22 mouse cellular contexts compared by ENCODE assay signal in genomic region chr2:130705178-130705577, GRCm38 (mm10). TPM values are rescaled to one million over a fixed set of nuclear protein-coding genes. Genes with fewer than 3 reads are reported as not detected.
DNase-seq lines count a peak whose midpoint lies in the region; ATAC-seq and TF ChIP-seq lines count a peak whose summit lies in the region.
"Had no signal": no experiment of that assay in that cellular context is flagged by ENCODE, and none has a peak within 500 bp of the region (broad histone marks: within the 10 kb centered on the region; RNA-seq: fewer than 3 reads in every experiment).

No protein-coding gene starts in this region.

- H3K4me1 ChIP-seq in heart, postnatal 0 days (ENCODE audit: control insufficient read depth, insufficient read depth), result peaks cover 7% of the 10 kb centered on the region; the same call in 1 of the 2 replicates
- H3K4me1 ChIP-seq in liver, embryonic 14.5 days (replicated peaks; ENCODE audit: control insufficient read depth in 2 of 2, insufficient read depth in 2 of 2, low read length in 1 of 2), result peaks cover 0 to 12% of the 10 kb centered on the region in 2 experiments; a peak in 2 of 4 replicates
- H3K4me1 ChIP-seq in liver, embryonic 11.5 days (replicated peaks; ENCODE audit: control insufficient read depth, insufficient read depth, low read length), result no peaks in the 10 kb centered on the region; the same call in 1 of the 2 replicates
- no peaks in the 10 kb centered on the region for H3K4me1 ChIP-seq in ES-Bruce4 (ENCODE audit: control insufficient read depth, insufficient read depth, low read length)
- no peaks in the 10 kb centered on the region for H3K4me1 ChIP-seq in stomach, postnatal 0 days (replicated peaks; ENCODE audit: control insufficient read depth, insufficient read depth)
- H3K4me1 ChIP-seq: midbrain, embryonic 15.5 days had no signal

- no peak for TF ChIP-seq POLR2A in ES-Bruce4 (IDR thresholded peaks at IDR 0.05; ENCODE audit: insufficient read depth, low read length)

- ATAC-seq in heart, postnatal 0 days (ENCODE audit: insufficient read depth, low read depth), result no peak
- ATAC-seq in liver, embryonic 14.5 days (ENCODE audit: insufficient read depth), result no peak
- ATAC-seq in liver, embryonic 11.5 days (replicated peaks; ENCODE audit: low FRiP score), result no peak
- ATAC-seq in stomach, postnatal 0 days (ENCODE audit: low FRiP score, low TSS enrichment), result no peak
- no peak for ATAC-seq in erythroblast, adult 5-6 weeks (replicated peaks; ENCODE audit: low FRiP score, poor library complexity, severe bottlenecking)

- 77% methylated on average over 6 of the region's 6 CpGs for WGBS in heart, postnatal 0 days
- WGBS in liver, embryonic 14.5 days (ENCODE audit: insufficient replicate concordance), result 58% methylated on average over 6 of the region's 6 CpGs
- 76% methylated on average over 6 of the region's 6 CpGs for WGBS in liver, embryonic 11.5 days
- 64% methylated on average over 6 of the region's 6 CpGs for WGBS in stomach, postnatal 0 days

- no peak for DNase-seq in heart, postnatal 0 days (ENCODE audit: low spot score)
- DNase-seq in heart, adult 11 months, result no peak
- DNase-seq in liver, embryonic 14.5 days (ENCODE audit: low read depth in 3 of 3, low spot score in 3 of 3), result no peak
- DNase-seq in liver, embryonic 11.5 days (ENCODE audit: low spot score), result no peak
- no peak for DNase-seq in stomach, postnatal 0 days (ENCODE audit: low spot score)
- DNase-seq: cerebellum, adult 8-10 months; kidney, adult 11 months; kidney, postnatal 25 days; layer of hippocampus, adult 9-11 months; right cerebral cortex, postnatal 14 days; spleen, adult 18-20 months; thymus, adult 18-20 months; thymus, postnatal 4 days had no signal

- H3K27ac ChIP-seq in heart, postnatal 0 days (ENCODE audit: low read depth), result no peak overlapping the region
- no peak overlapping the region for H3K27ac ChIP-seq in liver, embryonic 14.5 days
- no peak overlapping the region for H3K27ac ChIP-seq in liver, embryonic 11.5 days (ENCODE audit: low read depth, low read length)
- no peak overlapping the region for H3K27ac ChIP-seq in ES-Bruce4 (ENCODE audit: insufficient read depth, low read length)
- H3K27ac ChIP-seq in stomach, postnatal 0 days (replicated peaks), result no peak overlapping the region
- H3K27ac ChIP-seq: midbrain, embryonic 15.5 days; neural tube, embryonic 15.5 days had no signal

- H3K27me3 ChIP-seq in heart, postnatal 0 days (ENCODE audit: control insufficient read depth, insufficient read depth, low read length), result no peaks in the 10 kb centered on the region
- no peaks in the 10 kb centered on the region for H3K27me3 ChIP-seq in liver, embryonic 14.5 days (ENCODE audit: control insufficient read depth, insufficient read depth, low read length)
- H3K27me3 ChIP-seq in liver, embryonic 11.5 days (replicated peaks; ENCODE audit: control insufficient read depth, insufficient read depth, low read length), result no peaks in the 10 kb centered on the region
- H3K27me3 ChIP-seq in ES-Bruce4 (ENCODE audit: control insufficient read depth, insufficient read depth, low read length, poor library complexity, severe bottlenecking), result no peaks in the 10 kb centered on the region
- H3K27me3 ChIP-seq in stomach, postnatal 0 days (ENCODE audit: control insufficient read depth, insufficient read depth, low read length), result no peaks in the 10 kb centered on the region
- H3K27me3 ChIP-seq: midbrain, embryonic 15.5 days had no signal

- H3K36me3 ChIP-seq in heart, postnatal 0 days (replicated peaks; ENCODE audit: control insufficient read depth, insufficient read depth, low read length), result peaks cover 29% of the 10 kb centered on the region
- H3K36me3 ChIP-seq in liver, embryonic 14.5 days (replicated peaks; ENCODE audit: control insufficient read depth, insufficient read depth, low read depth), result no peaks in the 10 kb centered on the region
- H3K36me3 ChIP-seq in liver, embryonic 11.5 days (ENCODE audit: control insufficient read depth, insufficient read depth, low read length), result no peaks in the 10 kb centered on the region
- no peaks in the 10 kb centered on the region for H3K36me3 ChIP-seq in ES-Bruce4 (ENCODE audit: control insufficient read depth, insufficient read depth, low read length, poor library complexity, severe bottlenecking)
- H3K36me3 ChIP-seq in stomach, postnatal 0 days (ENCODE audit: control insufficient read depth, insufficient read depth, low read length), result peaks cover 6% of the 10 kb centered on the region; the same call in 1 of the 2 replicates
- H3K36me3 ChIP-seq: G1E had no signal

- H3K9me3 ChIP-seq in heart, postnatal 0 days (replicated peaks; ENCODE audit: control insufficient read depth, low read length), result no peaks in the 10 kb centered on the region
- no peaks in the 10 kb centered on the region for H3K9me3 ChIP-seq in liver, embryonic 14.5 days (ENCODE audit: control insufficient read depth, low read length)
- no peaks in the 10 kb centered on the region for H3K9me3 ChIP-seq in liver, embryonic 11.5 days (ENCODE audit: control insufficient read depth, low read length)
- no peaks in the 10 kb centered on the region for H3K9me3 ChIP-seq in ES-Bruce4 (replicated peaks; ENCODE audit: control insufficient read depth, insufficient read depth, low read length, poor library complexity, severe bottlenecking)
- no peaks in the 10 kb centered on the region for H3K9me3 ChIP-seq in stomach, postnatal 0 days (ENCODE audit: control insufficient read depth, low read length)
- H3K9me3 ChIP-seq: G1E; limb, embryonic 12.5 days; megakaryocyte, embryonic 14.5 days; midbrain, embryonic 15.5 days; neural tube, embryonic 15.5 days had no signal

- no peak overlapping the region for H3K4me2 ChIP-seq in heart, postnatal 0 days (ENCODE audit: low read depth, low read length)
- no peak overlapping the region for H3K4me2 ChIP-seq in liver, embryonic 14.5 days (ENCODE audit: low read depth)
- no peak overlapping the region for H3K4me2 ChIP-seq in liver, embryonic 11.5 days
- H3K4me2 ChIP-seq in stomach, postnatal 0 days (replicated peaks; ENCODE audit: low read depth), result no peak overlapping the region
- H3K4me2 ChIP-seq: limb, embryonic 12.5 days; midbrain, embryonic 15.5 days; neural tube, embryonic 15.5 days had no signal

- H3K4me3 ChIP-seq in heart, postnatal 0 days (ENCODE audit: low read depth, low read length), result no peak overlapping the region
- no peak overlapping the region for H3K4me3 ChIP-seq in liver, embryonic 14.5 days (ENCODE audit: insufficient read depth in 1 of 2, low read depth in 2 of 2, low read length in 2 of 2)
- no peak overlapping the region for H3K4me3 ChIP-seq in liver, embryonic 11.5 days (ENCODE audit: low read depth, low read length)
- H3K4me3 ChIP-seq in ES-Bruce4 (ENCODE audit: low read depth, low read length), result no peak overlapping the region
- H3K4me3 ChIP-seq in stomach, postnatal 0 days (ENCODE audit: low read depth, low read length), result no peak overlapping the region
- H3K4me3 ChIP-seq: limb, embryonic 12.5 days; megakaryocyte, embryonic 14.5 days; midbrain, embryonic 15.5 days; neural tube, embryonic 15.5 days had no signal

- no peak for TF ChIP-seq EP300 in heart, postnatal 0 days (IDR thresholded peaks at IDR 0.05; ENCODE audit: low read depth)
- no peak for TF ChIP-seq EP300 in liver, embryonic 14.5 days (IDR thresholded peaks at IDR 0.05; ENCODE audit: low read depth)
- no peak for TF ChIP-seq EP300 in ES-Bruce4 (IDR thresholded peaks at IDR 0.05; ENCODE audit: insufficient read depth, low read depth, low read length)
- no peak for TF ChIP-seq EP300 in stomach, postnatal 0 days (optimal IDR thresholded peaks at IDR 0.05)

- 0 out of 2 replicates have a peak, but pooled peaks have one; percentile 2 for TF ChIP-seq CTCF in heart, postnatal 0 days (IDR thresholded peaks at IDR 0.05; ENCODE audit: low read depth)
- peak; percentile 13; the same call in 1 of the 2 replicates for TF ChIP-seq CTCF in liver, embryonic 14.5 days (IDR thresholded peaks at IDR 0.05; ENCODE audit: low read depth)
- peak; percentile 32 for TF ChIP-seq CTCF in ES-Bruce4 (IDR thresholded peaks at IDR 0.05; ENCODE audit: low read depth, low read length)
- peak; percentile 35 for TF ChIP-seq CTCF in stomach, postnatal 0 days (IDR thresholded peaks at IDR 0.05; ENCODE audit: low read depth)

- no peak overlapping the region for H3K9ac ChIP-seq in heart, postnatal 0 days (replicated peaks; ENCODE audit: low read depth, low read length)
- no peak overlapping the region for H3K9ac ChIP-seq in liver, embryonic 14.5 days (replicated peaks)
- no peak overlapping the region for H3K9ac ChIP-seq in liver, embryonic 11.5 days (ENCODE audit: low read depth, low read length)
- H3K9ac ChIP-seq in ES-Bruce4 (ENCODE audit: low read depth, poor library complexity, severe bottlenecking), result no peak overlapping the region
- no peak overlapping the region for H3K9ac ChIP-seq in stomach, postnatal 0 days (ENCODE audit: low read length)
- H3K9ac ChIP-seq: limb, embryonic 12.5 days; midbrain, embryonic 15.5 days; neural tube, embryonic 15.5 days had no signal

RNA-seq across cellular contexts. Expression of gene Slc4a11, which starts 7.9 kb away (rescaled TPM):
- total RNA-seq in heart, postnatal 0 days (2014; rRNA removed; ENCODE audit: low replicate concordance), result 0.99 and 1.1 TPM in 2 replicates
- 0.03 and 0.07 TPM in 2 replicates for polyA plus RNA-seq in heart, postnatal 0 days (2015; fragmentation: Nextera tagmentation; extraction: Ambion mirVana)
- polyA plus RNA-seq in liver, embryonic 14.5 days (2012; rRNA removed), result 0.09 and 0.12 TPM in 2 replicates
- 0.14 TPM in 1 of 2 replicates, not detected in the other for polyA plus RNA-seq in liver, embryonic 14.5 days (2014; fragmentation: Nextera tagmentation; extraction: Ambion mirVana)
- 0.30 and 0.45 TPM in 2 replicates for polyA plus RNA-seq in liver, embryonic 11.5 days (2014; fragmentation: Nextera tagmentation; extraction: Ambion mirVana)
- polyA plus RNA-seq in ES-Bruce4 (2011; ENCODE audit: insufficient read depth, insufficient read length, low read depth, missing spikeins), result 27.1 and 29.9 TPM in 2 replicates
- polyA plus RNA-seq in stomach, postnatal 0 days (2015; fragmentation: Nextera tagmentation; extraction: Ambion mirVana), result 0.27 and 0.29 TPM in 2 replicates
- total RNA-seq in erythroblast, adult 5-6 weeks (2015; ENCODE audit: low replicate concordance), result not detected in 2 replicates
- not detected in 2 replicates for total RNA-seq in erythroblast, adult 5-6 weeks (2017; ENCODE audit: low replicate concordance)
- total RNA-seq: common myeloid progenitor, adult 5-6 weeks; gastrocnemius, adult 18-20 months had no signal

RNA-seq across cellular contexts. Expression of gene Itpa, which starts 37.8 kb away (rescaled TPM):
- total RNA-seq in heart, postnatal 0 days (2014; rRNA removed; ENCODE audit: low replicate concordance), result 72.8 and 100 TPM in 2 replicates
- polyA plus RNA-seq in heart, postnatal 0 days (2015; fragmentation: Nextera tagmentation; extraction: Ambion mirVana), result 67.3 TPM in 2 replicates
- polyA plus RNA-seq in liver, embryonic 14.5 days (2012; rRNA removed), result 35.0 and 35.7 TPM in 2 replicates
- polyA plus RNA-seq in liver, embryonic 14.5 days (2014; fragmentation: Nextera tagmentation; extraction: Ambion mirVana), result 50.6 and 51.4 TPM in 2 replicates
- 105 and 106 TPM in 2 replicates for polyA plus RNA-seq in liver, embryonic 11.5 days (2014; fragmentation: Nextera tagmentation; extraction: Ambion mirVana)
- 137 and 139 TPM in 2 replicates for polyA plus RNA-seq in ES-Bruce4 (2011; ENCODE audit: insufficient read depth, insufficient read length, low read depth, missing spikeins)
- polyA plus RNA-seq in stomach, postnatal 0 days (2015; fragmentation: Nextera tagmentation; extraction: Ambion mirVana), result 56.2 and 58.6 TPM in 2 replicates
- 11.3 and 13.0 TPM in 2 replicates for total RNA-seq in erythroblast, adult 5-6 weeks (2015; ENCODE audit: low replicate concordance)
- 12.8 and 16.2 TPM in 2 replicates for total RNA-seq in erythroblast, adult 5-6 weeks (2017; ENCODE audit: low replicate concordance)

RNA-seq across cellular contexts. Expression of gene Ddrgk1, which starts 40.7 kb away (rescaled TPM):
- 16.0 and 29.4 TPM in 2 replicates for total RNA-seq in heart, postnatal 0 days (2014; rRNA removed; ENCODE audit: low replicate concordance)
- 61.9 and 63.7 TPM in 2 replicates for polyA plus RNA-seq in heart, postnatal 0 days (2015; fragmentation: Nextera tagmentation; extraction: Ambion mirVana)
- polyA plus RNA-seq in liver, embryonic 14.5 days (2012; rRNA removed), result 12.8 and 27.9 TPM in 2 replicates
- 34.6 and 35.4 TPM in 2 replicates for polyA plus RNA-seq in liver, embryonic 14.5 days (2014; fragmentation: Nextera tagmentation; extraction: Ambion mirVana)
- polyA plus RNA-seq in liver, embryonic 11.5 days (2014; fragmentation: Nextera tagmentation; extraction: Ambion mirVana), result 61.2 and 62.9 TPM in 2 replicates
- polyA plus RNA-seq in ES-Bruce4 (2011; ENCODE audit: insufficient read depth, insufficient read length, low read depth, missing spikeins), result 38.9 and 39.3 TPM in 2 replicates
- polyA plus RNA-seq in stomach, postnatal 0 days (2015; fragmentation: Nextera tagmentation; extraction: Ambion mirVana), result 84.3 and 85.0 TPM in 2 replicates
- total RNA-seq in erythroblast, adult 5-6 weeks (2015; ENCODE audit: low replicate concordance), result 20.9 and 28.2 TPM in 2 replicates
- total RNA-seq in erythroblast, adult 5-6 weeks (2017; ENCODE audit: low replicate concordance), result 19.8 and 30.0 TPM in 2 replicates

Comparison
In these comparisons a context has a peak if more than half of its experiments do, and no peak if none do; other contexts are left out.
1. RNA of gene Slc4a11, which starts 7.9 kb away (polyA plus RNA-seq): 27.1 to 29.9 TPM in ES-Bruce4; 0.30 to 0.45 TPM in liver, embryonic 11.5 days, 0.27 to 0.29 TPM in stomach, postnatal 0 days, 0.09 to 0.14 TPM in liver, embryonic 14.5 days and 0.03 to 0.07 TPM in heart, postnatal 0 days; every median in the first group is over 10 times any median in the second.
2. Peak in every context shown above with its lines, with median percentiles within 50 percentile points of each other: CTCF ChIP-seq.